Mouse (Mus musculus) intestine, embryonic 16.5 days (tissue): ENCODE data around the gene Lysmd3. TPM values are rescaled to one million over a fixed set of nuclear protein-coding genes. Genes with fewer than 3 reads are reported as not detected.

ENCODE experiments used
- ATAC-seq: fragments of 200-750 bp; cut with Nextera tagmentation; 2 replicates; pipeline ENCODE4 v1.8.0; 2017; ENCODE audit warnings: moderate TSS enrichment, moderate library complexity
- H3K27ac ChIP-seq: fragments of 300-500 bp; sonication (generic); 2 replicates; pipeline ENCODE4 v1.5.1; 2014; ENCODE audit warnings: mild to moderate bottlenecking, low read length
- H3K27me3 ChIP-seq: fragments of 300-500 bp; sonication (generic); replicated peaks from 2 replicates; pipeline ENCODE4 v1.6.1; 2014; ENCODE audit warnings: low read length, control low read depth, mixed read lengths; ENCODE audit not compliant: control insufficient read depth, insufficient read depth
- H3K36me3 ChIP-seq: fragments of 300-500 bp; sonication (generic); 2 replicates; pipeline ENCODE4 v1.6.1; 2014; ENCODE audit warnings: low read length, control low read depth; ENCODE audit not compliant: control insufficient read depth, insufficient read depth
- H3K4me1 ChIP-seq: fragments of 300-500 bp; sonication (generic); 2 replicates; pipeline ENCODE4 v1.6.1; 2014; ENCODE audit warnings: low read length, control low read depth, mixed read lengths; ENCODE audit not compliant: control insufficient read depth, insufficient read depth
- H3K4me2 ChIP-seq: fragments of 300-500 bp; sonication (generic); 2 replicates; pipeline ENCODE4 v1.6.1; 2014; ENCODE audit warnings: low read depth, low read length, control low read depth
- H3K4me3 ChIP-seq: fragments of 300-500 bp; sonication (generic); 2 replicates; pipeline ENCODE4 v1.5.1; 2014; ENCODE audit warnings: mild to moderate bottlenecking, low read length
- H3K9ac ChIP-seq: fragments of 300-500 bp; sonication (generic); 2 replicates; pipeline ENCODE4 v1.6.1; 2014; ENCODE audit warnings: low read depth, low read length
- H3K9me3 ChIP-seq: fragments of 300-500 bp; sonication (generic); 2 replicates; pipeline ENCODE4 v1.6.1; 2016; ENCODE audit warnings: low read length, control low read depth; ENCODE audit not compliant: control insufficient read depth
- WGBS: fragments of 180-500 bp; shearing (Covaris S2); extraction: QIAGEN DNeasy Blood & Tissue Kit; methylation state at CpG from one replicate; pipeline ENCODE4 v1.1.7; 2014; 5-methylcytosine and 5-hydroxymethylcytosine counted together
- polyA plus RNA-seq: library from polyadenylated mRNA; unstranded; fragments of >200 nt; fragmentation: Nextera tagmentation; extraction: Ambion mirVana; gene quantifications from 2 replicates; pipeline ENCODE4 v1.2.1, GENCODE M21; 2015

Gene Lysmd3
- polyA plus RNA-seq, 1 experiment from 2014 or later: 23.7 TPM

DNA sequence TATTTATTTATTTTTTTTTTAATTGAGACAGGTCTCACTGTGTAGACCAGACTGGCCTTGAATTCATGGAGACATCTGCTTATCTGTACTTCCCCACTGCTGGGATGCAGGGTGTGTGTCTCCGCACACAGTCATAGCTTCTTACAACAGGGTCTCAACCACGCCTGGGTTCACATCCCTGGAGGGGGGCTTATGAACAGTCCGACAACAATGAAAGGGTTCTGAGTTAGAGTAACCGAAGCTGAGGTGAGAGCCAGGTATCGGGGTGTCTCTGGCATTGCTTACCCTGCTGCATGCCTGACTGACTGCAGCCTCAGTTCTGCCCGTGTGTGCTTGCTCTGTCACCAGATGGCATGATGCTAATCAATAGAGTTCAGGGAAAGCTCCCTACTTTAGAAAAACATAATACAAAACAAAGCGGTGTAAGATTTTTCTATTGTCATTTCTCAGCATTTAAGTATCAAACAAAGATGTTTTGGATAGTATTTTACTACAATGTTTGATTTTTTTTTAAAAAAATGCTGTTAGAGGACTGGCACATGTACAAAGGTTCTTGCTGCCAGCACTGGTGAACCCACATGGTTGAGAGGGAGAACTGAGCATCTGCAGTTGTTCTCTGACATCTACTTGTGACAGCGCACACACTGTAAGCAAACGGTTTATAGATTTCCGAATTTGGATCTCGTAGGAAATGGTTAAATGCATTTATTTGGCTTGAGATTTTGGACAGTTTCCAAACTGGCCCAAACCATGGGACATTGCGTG, 6.3 kb downstream of the Lysmd3 start:
- Histone ChIP-seq H3K27ac (no peak overlapping the region), H3K4me3 (no peak overlapping the region), H3K27me3 (no peaks in the 10 kb centered on the region), H3K4me2 (no peak overlapping the region), H3K9me3 (no peaks in the 10 kb centered on the region), H3K36me3 (no peaks in the 10 kb centered on the region; the same call in 1 of the 2 replicates), H3K9ac (no peak overlapping the region), H3K4me1 (peaks cover 7% of the 10 kb centered on the region; the same call in 1 of the 2 replicates)
- ATAC-seq: peak; percentile 41; the same call in 1 of the 2 replicates
- 85% methylated on average over 12 of the region's 12 CpGs for WGBS

DNA sequence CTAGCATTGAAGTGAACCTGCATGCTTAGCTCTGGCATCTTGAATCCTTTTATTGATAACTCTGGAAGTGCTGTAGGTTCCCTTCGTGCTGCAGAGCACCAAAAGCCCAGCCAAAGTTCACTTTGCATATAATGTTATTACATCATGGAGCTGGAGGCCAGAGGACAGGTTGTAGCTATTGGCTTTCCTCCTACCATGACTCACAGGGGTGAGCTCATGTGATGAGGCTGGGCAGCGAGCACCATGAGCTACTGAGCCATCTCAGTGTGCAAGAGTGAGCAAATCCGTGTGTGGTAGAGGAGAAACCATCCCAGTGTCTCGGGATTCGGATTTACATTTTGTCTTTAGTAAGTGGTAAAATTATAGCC, 6.9 kb downstream of the Lysmd3 start:
- H3K27me3 ChIP-seq: no peaks in the 10 kb centered on the region
- H3K9ac ChIP-seq: no peak overlapping the region
- H3K9me3 ChIP-seq: no peaks in the 10 kb centered on the region
- H3K4me3 ChIP-seq: no peak overlapping the region
- WGBS: 83% methylated on average over 5 of the region's 5 CpGs
- peaks cover 2% of the 10 kb centered on the region; the same call in 1 of the 2 replicates for H3K36me3 ChIP-seq
- no peak overlapping the region for H3K4me2 ChIP-seq
- ATAC-seq: peak; percentile 91
- H3K4me1 ChIP-seq: peaks cover 6% of the 10 kb centered on the region; the same call in 1 of the 2 replicates
- H3K27ac ChIP-seq: no peak overlapping the region

DNA sequence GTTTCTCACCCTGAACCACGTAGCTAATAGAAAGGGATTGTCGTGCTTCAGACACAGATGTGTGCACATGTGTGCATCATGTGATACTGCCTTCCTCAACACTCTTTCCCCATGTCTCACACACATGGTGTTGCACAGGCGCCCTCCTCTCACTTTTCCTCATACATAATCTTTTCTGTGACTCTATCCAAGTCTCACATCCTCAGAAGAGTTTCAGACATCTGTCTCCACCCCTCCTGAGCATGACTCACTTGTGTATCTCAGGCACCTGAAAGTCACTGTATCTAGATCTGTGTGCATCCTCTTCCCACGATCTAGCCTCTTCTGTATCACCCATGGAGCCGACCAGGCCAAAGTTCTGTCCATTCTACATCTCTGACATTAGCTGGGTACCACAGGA, 10.2 kb downstream of the Lysmd3 start:
- Histone ChIP-seq H3K4me3 (no peak overlapping the region), H3K9me3 (no peaks in the 10 kb centered on the region), H3K27me3 (no peaks in the 10 kb centered on the region), H3K36me3 (peaks cover 7% of the 10 kb centered on the region), H3K9ac (no peak overlapping the region), H3K27ac (no peak overlapping the region), H3K4me2 (no peak overlapping the region), H3K4me1 (peaks cover 2% of the 10 kb centered on the region; the same call in 1 of the 2 replicates)
- no peak for ATAC-seq
- WGBS: 91% methylated on average over 5 of the region's 5 CpGs

DNA sequence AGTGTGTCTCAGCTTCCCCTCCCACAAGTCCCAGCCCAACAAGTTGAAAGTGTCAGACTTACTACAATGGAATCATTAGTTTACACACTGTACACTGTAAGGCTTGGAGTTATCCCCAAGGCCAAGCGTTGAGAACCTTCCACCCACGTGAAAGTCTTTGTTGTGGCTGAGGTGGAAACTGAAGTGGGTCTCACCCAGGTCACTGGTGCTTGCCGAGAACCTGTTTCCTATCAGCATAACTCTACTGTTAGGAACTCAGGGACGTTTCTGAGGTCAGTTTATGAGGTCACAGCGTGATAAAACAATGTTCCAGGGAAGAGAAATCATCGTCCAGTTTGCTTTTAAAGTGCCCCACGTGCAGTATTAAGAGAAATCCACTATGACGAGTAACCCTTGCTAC, 17.9 kb downstream of the Lysmd3 start:
- no peak overlapping the region for H3K4me2 ChIP-seq
- H3K9me3 ChIP-seq: no peaks in the 10 kb centered on the region
- no peak overlapping the region for H3K27ac ChIP-seq
- no peaks in the 10 kb centered on the region for H3K4me1 ChIP-seq
- H3K9ac ChIP-seq: no peak overlapping the region
- 76% methylated on average over 8 of the region's 8 CpGs for WGBS
- no peak overlapping the region for H3K4me3 ChIP-seq
- H3K36me3 ChIP-seq: peaks cover 6% of the 10 kb centered on the region; the same call in 1 of the 2 replicates
- H3K27me3 ChIP-seq: no peaks in the 10 kb centered on the region
- no peak for ATAC-seq

DNA sequence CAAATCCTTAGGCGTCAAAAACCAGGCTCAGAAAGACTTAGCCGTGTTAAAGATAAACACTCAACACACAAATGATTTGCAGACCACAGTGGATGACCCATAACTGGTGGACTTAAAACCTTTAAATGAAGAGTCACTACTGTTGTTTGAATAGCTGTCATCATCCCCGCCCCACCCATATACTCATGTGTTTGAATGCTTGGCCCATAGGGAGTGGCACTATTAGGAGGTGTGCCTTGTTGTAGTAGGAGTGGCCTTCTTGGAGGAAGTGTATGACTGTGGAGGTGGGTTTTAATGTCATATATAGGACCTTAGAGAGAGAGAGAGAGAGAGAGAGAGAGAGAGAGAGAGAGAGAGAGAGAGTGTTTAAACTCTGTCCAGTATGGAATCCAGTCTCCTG, 25.6 kb downstream of the Lysmd3 start:
- Histone ChIP-seq H3K9me3 (no peaks in the 10 kb centered on the region), H3K36me3 (peaks cover 6% of the 10 kb centered on the region), H3K4me2 (no peak overlapping the region), H3K9ac (no peak overlapping the region), H3K27ac (no peak overlapping the region), H3K4me1 (no peaks in the 10 kb centered on the region), H3K4me3 (no peak overlapping the region), H3K27me3 (no peaks in the 10 kb centered on the region)
- 80% methylated on average over 3 of the region's 3 CpGs for WGBS
- ATAC-seq: peak; percentile 71

DNA sequence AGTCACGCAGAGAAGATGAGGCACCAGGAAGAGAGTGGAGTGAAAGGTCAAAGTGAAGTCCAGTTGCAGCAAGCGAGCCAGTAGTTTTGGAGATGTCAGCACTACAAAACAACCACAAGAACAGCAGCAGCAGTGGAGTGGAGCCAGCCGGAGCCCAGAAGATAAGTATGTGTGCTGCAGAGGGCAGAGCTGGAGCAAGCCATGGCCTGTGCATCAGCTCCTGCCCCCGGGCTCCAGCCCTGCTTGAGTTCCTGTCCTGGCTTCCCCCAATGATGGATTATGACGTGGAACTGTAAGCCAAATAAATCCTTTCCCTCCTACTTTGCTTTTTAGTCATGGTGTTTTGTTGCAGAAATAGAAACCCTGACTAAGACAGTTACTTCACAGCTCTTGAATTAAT, 26.8 kb downstream of the Lysmd3 start:
- H3K9ac ChIP-seq: no peak overlapping the region
- no peak overlapping the region for H3K27ac ChIP-seq
- 71% methylated on average over 5 of the region's 5 CpGs for WGBS
- peaks cover 6% of the 10 kb centered on the region for H3K36me3 ChIP-seq
- H3K4me1 ChIP-seq: no peaks in the 10 kb centered on the region
- no peaks in the 10 kb centered on the region for H3K27me3 ChIP-seq
- no peak overlapping the region for H3K4me2 ChIP-seq
- no peak for ATAC-seq
- H3K4me3 ChIP-seq: no peak overlapping the region
- H3K9me3 ChIP-seq: no peaks in the 10 kb centered on the region

DNA sequence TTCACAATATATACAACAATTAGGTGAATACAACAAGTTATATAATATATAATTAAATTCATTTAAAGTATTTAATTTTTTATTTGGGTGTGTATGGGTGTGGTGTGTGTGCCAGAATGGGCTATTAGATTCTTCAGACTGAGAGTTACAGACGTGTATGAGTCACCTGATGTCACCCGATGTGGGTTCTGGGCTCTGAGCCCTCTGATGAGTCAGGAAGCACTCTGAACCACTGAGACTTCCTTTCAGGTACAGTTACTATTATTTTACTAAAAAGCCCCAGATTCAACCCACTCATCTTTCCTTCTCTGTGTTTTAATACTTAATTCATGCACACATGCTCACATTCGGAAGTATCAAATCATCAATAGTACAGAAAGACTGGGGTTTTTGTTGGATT, 27.4 kb downstream of the Lysmd3 start:
- 86% methylated on average over 3 of the region's 3 CpGs for WGBS
- H3K9me3 ChIP-seq: no peaks in the 10 kb centered on the region
- H3K4me2 ChIP-seq: no peak overlapping the region
- H3K36me3 ChIP-seq: peaks cover 6% of the 10 kb centered on the region; the same call in 1 of the 2 replicates
- H3K27me3 ChIP-seq: no peaks in the 10 kb centered on the region
- no peak overlapping the region for H3K27ac ChIP-seq
- no peak overlapping the region for H3K9ac ChIP-seq
- no peak overlapping the region for H3K4me3 ChIP-seq
- no peaks in the 10 kb centered on the region for H3K4me1 ChIP-seq
- no peak for ATAC-seq

DNA sequence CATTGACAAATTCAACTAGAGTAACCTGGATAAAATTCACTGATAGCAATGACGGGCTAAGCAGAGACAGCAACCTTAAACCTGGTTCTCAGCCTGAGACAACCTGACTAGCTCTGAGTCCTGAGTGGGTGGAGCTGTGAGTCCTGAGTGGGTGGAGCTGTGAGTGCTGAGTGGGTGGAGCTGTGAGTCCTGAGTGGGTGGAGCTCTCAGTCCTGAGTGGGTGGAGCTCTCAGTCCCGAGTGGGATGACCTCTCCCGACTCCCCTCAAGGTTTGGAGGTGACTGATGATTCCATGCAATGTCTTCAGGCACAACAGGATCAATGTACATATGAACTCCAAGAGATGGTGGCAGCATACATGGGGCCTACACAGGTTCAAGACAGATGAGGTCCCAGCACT, 32.1 kb downstream of the Lysmd3 start:
- H3K36me3 ChIP-seq: peaks cover 3% of the 10 kb centered on the region; the same call in 1 of the 2 replicates
- no peak overlapping the region for H3K9ac ChIP-seq
- H3K27me3 ChIP-seq: no peaks in the 10 kb centered on the region
- no peak overlapping the region for H3K4me2 ChIP-seq
- no peak for ATAC-seq
- no peaks in the 10 kb centered on the region for H3K9me3 ChIP-seq
- H3K4me3 ChIP-seq: no peak overlapping the region
- WGBS: 91% methylated on average over 3 of the region's 3 CpGs
- H3K4me1 ChIP-seq: no peaks in the 10 kb centered on the region
- no peak overlapping the region for H3K27ac ChIP-seq

DNA sequence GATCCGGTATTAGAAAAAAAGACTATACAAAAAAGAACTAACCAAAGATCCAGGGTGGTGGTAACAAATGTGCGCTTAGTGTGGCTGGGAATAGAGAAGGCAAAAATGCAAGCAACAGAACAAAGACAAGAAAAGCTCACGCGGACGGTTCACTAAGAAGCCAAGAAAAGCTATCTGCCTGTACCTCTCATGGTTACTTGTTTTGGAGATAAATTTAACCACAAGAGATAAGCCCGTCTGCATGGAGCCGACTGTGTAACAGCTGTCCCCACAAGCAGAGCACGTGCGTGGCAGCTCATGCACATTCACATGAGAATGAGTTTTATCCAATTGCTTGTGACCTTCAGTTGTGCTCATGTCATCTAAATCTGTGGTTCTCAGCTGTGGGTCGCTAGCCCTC, 33.0 kb downstream of the Lysmd3 start:
- Histone ChIP-seq H3K9ac (no peak overlapping the region), H3K36me3 (peaks cover 3% of the 10 kb centered on the region; the same call in 1 of the 2 replicates), H3K27me3 (no peaks in the 10 kb centered on the region), H3K27ac (no peak overlapping the region), H3K4me1 (no peaks in the 10 kb centered on the region), H3K4me2 (no peak overlapping the region), H3K4me3 (no peak overlapping the region), H3K9me3 (no peaks in the 10 kb centered on the region)
- 0 out of 2 replicates have a peak, but pooled peaks have one; percentile 36 for ATAC-seq
- 70% methylated on average over 10 of the region's 10 CpGs for WGBS
